ENCODE assay signal across 8 mouse cellular contexts in the genomic region with DNA sequence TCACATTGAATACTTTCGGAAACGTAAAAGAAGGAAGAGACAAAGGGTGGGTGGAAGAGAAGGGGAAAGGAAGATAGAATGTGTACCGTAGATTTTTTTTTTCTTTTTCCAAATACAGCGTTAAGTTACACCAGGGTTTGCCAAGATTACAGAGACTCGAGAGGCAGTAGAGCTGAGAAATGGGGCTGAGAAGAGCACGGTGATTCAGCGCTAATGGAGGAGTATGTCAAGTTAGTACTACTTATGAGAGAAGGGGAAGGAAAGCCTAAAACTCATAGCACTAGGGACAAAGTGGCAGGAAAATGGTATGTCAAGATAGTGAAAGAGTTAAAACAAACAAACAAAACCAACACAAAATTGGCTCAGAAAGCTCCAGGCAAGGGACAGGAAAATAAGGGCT. TPM values are rescaled to one million over a fixed set of nuclear protein-coding genes. Genes with fewer than 3 reads are reported as not detected.
A peak's percentile ranks its signal among the peaks of the same experiment; 100 is the strongest.
DNase-seq lines count a peak whose midpoint lies in the region; ATAC-seq and TF ChIP-seq lines count a peak whose summit lies in the region.

No protein-coding gene starts in this region.

- H3K4me2 ChIP-seq in limb, embryonic 12.5 days: peak overlapping the region; percentile 59

- 20% methylated on average over 7 of the region's 7 CpGs for WGBS in limb, embryonic 12.5 days
- 5% methylated on average over 7 of the region's 7 CpGs for WGBS in olfactory bulb, adult 2 months

- H3K4me1 ChIP-seq in testis, adult 2 months (ENCODE audit: control insufficient read depth, insufficient read depth, low read length): no peaks in the 10 kb centered on the region; the same call in 1 of the 2 replicates
- H3K4me1 ChIP-seq in limb, embryonic 12.5 days (replicated peaks): peaks cover 9% of the 10 kb centered on the region
- no peaks in the 10 kb centered on the region for H3K4me1 ChIP-seq in olfactory bulb, adult 2 months (ENCODE audit: control insufficient read depth, insufficient read depth, low read length)

- peak overlapping the region; percentile 73 for H3K27ac ChIP-seq in testis, adult 2 months (ENCODE audit: control insufficient read depth, insufficient read depth, low read depth, low read length)
- H3K27ac ChIP-seq in limb, embryonic 12.5 days: no peak overlapping the region
- no peak overlapping the region for H3K27ac ChIP-seq in olfactory bulb, adult 2 months (ENCODE audit: insufficient read depth, low read depth, low read length)

- TF ChIP-seq CTCF in testis, adult 2 months (IDR thresholded peaks at IDR 0.05; ENCODE audit: control insufficient read depth, insufficient read depth, insufficient replicate concordance, low read depth, low read length): no peak
- no peak for TF ChIP-seq CTCF in olfactory bulb, adult 2 months (IDR thresholded peaks at IDR 0.05; ENCODE audit: insufficient read depth, low read depth, low read length)

- peak; percentile 22; the same call in 1 of the 2 replicates for ATAC-seq in cerebellum, adult (ENCODE audit: insufficient number of reproducible peaks, low FRiP score, low TSS enrichment)
- no peak for ATAC-seq in limb, embryonic 12.5 days (ENCODE audit: insufficient number of reproducible peaks, insufficient read depth, low FRiP score, low TSS enrichment, low read depth)

- peak overlapping the region; percentile 96 for H3K4me3 ChIP-seq in testis, adult 2 months (ENCODE audit: control insufficient read depth, low read depth, low read length)
- peak overlapping the region; percentile 77 for H3K4me3 ChIP-seq in limb, embryonic 12.5 days (replicated peaks)
- peak overlapping the region; percentile 73 for H3K4me3 ChIP-seq in olfactory bulb, adult 2 months (ENCODE audit: insufficient read depth, low read depth, low read length)

- no peak for TF ChIP-seq POLR2A in testis, adult 2 months (IDR thresholded peaks at IDR 0.05; ENCODE audit: control insufficient read depth, low read depth, low read length)
- no peak for TF ChIP-seq POLR2A in olfactory bulb, adult 2 months (IDR thresholded peaks at IDR 0.05; ENCODE audit: insufficient read depth, low read depth, low read length)

- H3K9ac ChIP-seq in limb, embryonic 12.5 days (replicated peaks): no peak overlapping the region

- H3K27me3 ChIP-seq in testis, adult 2 months (ENCODE audit: control insufficient read depth, insufficient read depth, low read length): no peaks in the 10 kb centered on the region
- H3K27me3 ChIP-seq in limb, embryonic 12.5 days: no peaks in the 10 kb centered on the region

- DNase-seq in cerebellum, adult 9-10 months: no peak
- DNase-seq in testis, postnatal 10 days (ENCODE audit: low spot score): no peak
- DNase-seq in left cerebral cortex, adult 18-20 months (ENCODE audit: low spot score in 2 of 2): no peak
- DNase-seq in testis, postnatal 14 days (ENCODE audit: low spot score): no peak

- no peaks in the 10 kb centered on the region for H3K9me3 ChIP-seq in limb, embryonic 12.5 days

- no peaks in the 10 kb centered on the region for H3K36me3 ChIP-seq in testis, adult 2 months (ENCODE audit: control insufficient read depth, insufficient read depth, low read length)
- peaks cover 18% of the 10 kb centered on the region for H3K36me3 ChIP-seq in limb, embryonic 12.5 days

RNA-seq across cellular contexts. Expression of gene Ndufaf4, which starts 0.5 kb away (rescaled TPM):
- 0.85 and 0.95 TPM in 2 replicates for polyA plus RNA-seq in testis, adult 2 months (2012; rRNA removed)
- polyA plus RNA-seq in limb, embryonic 12.5 days (2016; fragmentation: Nextera tagmentation; extraction: Ambion mirVana): 57.5 and 57.9 TPM in 2 replicates
- polyA plus RNA-seq in olfactory bulb, adult 2 months (2012; ENCODE audit: insufficient read depth, insufficient read length, low replicate concordance, missing spikeins): not detected in 2 replicates
- total RNA-seq in left cerebral cortex, adult 18-20 months (2021): 10 to 100 TPM; 34.7 to 36.0 TPM

RNA-seq across cellular contexts. Expression of gene Klhl32, which starts 46.4 kb away (rescaled TPM):
- polyA plus RNA-seq in testis, adult 2 months (2012; rRNA removed): 2.4 and 3.5 TPM in 2 replicates
- 6.7 and 7.3 TPM in 2 replicates for polyA plus RNA-seq in limb, embryonic 12.5 days (2016; fragmentation: Nextera tagmentation; extraction: Ambion mirVana)
- polyA plus RNA-seq in olfactory bulb, adult 2 months (2012; ENCODE audit: insufficient read depth, insufficient read length, low replicate concordance, missing spikeins): not detected in 2 replicates
- total RNA-seq in left cerebral cortex, adult 18-20 months (2021): 10 to 100 TPM; 14.4 to 15.3 TPM

Comparison
In these comparisons a context has a peak if more than half of its experiments do, and no peak if none do; other contexts are left out.
1. RNA of gene Ndufaf4, which starts 0.5 kb away (polyA plus RNA-seq): not detected in olfactory bulb, adult 2 months and 57.5 to 57.9 TPM in limb, embryonic 12.5 days; 0.85 to 0.95 TPM in testis, adult 2 months; every median in the first group is over 10 times any median in the second.
2. Peak in every context shown above with its lines, with median percentiles within 50 percentile points of each other: H3K4me3 ChIP-seq.